In genomic region chr19:12466204-12466603, GRCm38 (mm10) we compare ENCODE assay signal across 8 mouse cellular contexts. TPM values are rescaled to one million over a fixed set of nuclear protein-coding genes. Genes with fewer than 3 reads are reported as not detected.
DNase-seq lines count a peak whose midpoint lies in the region; ATAC-seq and TF ChIP-seq lines count a peak whose summit lies in the region.

No protein-coding gene starts in this region.

- H3K9me3 ChIP-seq in forebrain, embryonic 13.5 days (replicated peaks) = no peaks in the 10 kb centered on the region
- no peaks in the 10 kb centered on the region for H3K9me3 ChIP-seq in hindbrain, postnatal 0 days (ENCODE audit: low read length)

- DNase-seq in ovary, postnatal 14 days (ENCODE audit: low spot score) = peak; percentile 53
- no peak for DNase-seq in ovary, postnatal 10 days (ENCODE audit: low spot score)
- DNase-seq in hindbrain, postnatal 0 days (ENCODE audit: low spot score) = peak; percentile 76
- peak; percentile 73 for DNase-seq in left cerebral cortex, adult 11 months (ENCODE audit: low spot score)
- peak; percentile 70 for DNase-seq in skeletal muscle tissue, adult 2 months (ENCODE audit: low read depth, low spot score)

- H3K36me3 ChIP-seq in forebrain, embryonic 13.5 days (ENCODE audit: poor library complexity, severe bottlenecking) = peaks cover 34% of the 10 kb centered on the region
- peaks cover 15% of the 10 kb centered on the region; the same call in 1 of the 2 replicates for H3K36me3 ChIP-seq in hindbrain, postnatal 0 days (ENCODE audit: insufficient read depth, low read length)

- H3K27me3 ChIP-seq in forebrain, embryonic 13.5 days = no peaks in the 10 kb centered on the region
- no peaks in the 10 kb centered on the region for H3K27me3 ChIP-seq in hindbrain, postnatal 0 days (ENCODE audit: insufficient read depth, low read length)

- 26% methylated on average over 7 of the region's 7 CpGs for WGBS in forebrain, embryonic 13.5 days
- WGBS in hindbrain, postnatal 0 days = 22% methylated on average over 7 of the region's 7 CpGs

- ATAC-seq in cerebellum, adult (ENCODE audit: insufficient number of reproducible peaks, low FRiP score, low TSS enrichment) = peak; percentile 36; the same call in 1 of the 2 replicates
- peak; percentile 44 for ATAC-seq in forebrain, embryonic 13.5 days
- peak; percentile 68 for ATAC-seq in hindbrain, postnatal 0 days
- ATAC-seq in megakaryocyte progenitor cell, adult 5-6 weeks (replicated peaks; ENCODE audit: poor library complexity) = peak; percentile 71

- H3K9ac ChIP-seq in forebrain, embryonic 13.5 days = no peak overlapping the region
- no peak overlapping the region for H3K9ac ChIP-seq in hindbrain, postnatal 0 days (replicated peaks; ENCODE audit: low read length)

- H3K4me2 ChIP-seq in forebrain, embryonic 13.5 days = no peak overlapping the region
- no peak overlapping the region for H3K4me2 ChIP-seq in hindbrain, postnatal 0 days (ENCODE audit: low read depth, low read length)

- no peak overlapping the region for H3K4me3 ChIP-seq in forebrain, embryonic 13.5 days
- H3K4me3 ChIP-seq in hindbrain, postnatal 0 days (ENCODE audit: low read length) = no peak overlapping the region

- H3K27ac ChIP-seq in forebrain, embryonic 13.5 days = no peak overlapping the region
- peak overlapping the region; percentile 60; the same call in 1 of the 2 replicates for H3K27ac ChIP-seq in hindbrain, postnatal 0 days

- TF ChIP-seq CTCF in hindbrain, postnatal 0 days (IDR thresholded peaks at IDR 0.05; ENCODE audit: low read depth) = peak; percentile 92

- peaks cover 8% of the 10 kb centered on the region; the same call in 1 of the 2 replicates for H3K4me1 ChIP-seq in forebrain, embryonic 13.5 days
- no peaks in the 10 kb centered on the region for H3K4me1 ChIP-seq in hindbrain, postnatal 0 days (ENCODE audit: insufficient read depth, low read length)

RNA-seq across cellular contexts. Expression of gene Mpeg1, which starts 5.6 kb away (rescaled TPM):
- polyA plus RNA-seq in forebrain, embryonic 13.5 days (2015; fragmentation: Nextera tagmentation; extraction: Ambion mirVana) = 0.30 and 0.48 TPM in 2 replicates
- total RNA-seq in hindbrain, postnatal 0 days (2014; rRNA removed) = 2.5 and 3.1 TPM in 2 replicates
- polyA plus RNA-seq in hindbrain, postnatal 0 days (2015; fragmentation: Nextera tagmentation; extraction: Ambion mirVana) = 1.0 and 1.2 TPM in 2 replicates
- total RNA-seq in megakaryocyte progenitor cell, adult 5-6 weeks (2015) = 74.6 and 105 TPM in 2 replicates
- 41.8 and 52.4 TPM in 2 replicates for total RNA-seq in megakaryocyte progenitor cell, adult 5-6 weeks (2017)

RNA-seq across cellular contexts. Expression of gene Dtx4, which starts 35.0 kb away (rescaled TPM):
- 16.9 and 20.0 TPM in 2 replicates for polyA plus RNA-seq in forebrain, embryonic 13.5 days (2015; fragmentation: Nextera tagmentation; extraction: Ambion mirVana)
- 54.7 and 55.6 TPM in 2 replicates for total RNA-seq in hindbrain, postnatal 0 days (2014; rRNA removed)
- 23.3 and 24.6 TPM in 2 replicates for polyA plus RNA-seq in hindbrain, postnatal 0 days (2015; fragmentation: Nextera tagmentation; extraction: Ambion mirVana)
- total RNA-seq in megakaryocyte progenitor cell, adult 5-6 weeks (2015) = 41.4 and 46.5 TPM in 2 replicates
- total RNA-seq in megakaryocyte progenitor cell, adult 5-6 weeks (2017) = 38.9 and 39.0 TPM in 2 replicates

RNA-seq across cellular contexts. Expression of gene Pfpl, which starts 38.5 kb away (rescaled TPM):
- not detected in 2 replicates for polyA plus RNA-seq in forebrain, embryonic 13.5 days (2015; fragmentation: Nextera tagmentation; extraction: Ambion mirVana)
- total RNA-seq in hindbrain, postnatal 0 days (2014; rRNA removed) = not detected in 2 replicates
- polyA plus RNA-seq in hindbrain, postnatal 0 days (2015; fragmentation: Nextera tagmentation; extraction: Ambion mirVana) = not detected in 2 replicates
- total RNA-seq in megakaryocyte progenitor cell, adult 5-6 weeks (2015) = not detected in 2 replicates
- total RNA-seq in megakaryocyte progenitor cell, adult 5-6 weeks (2017) = not detected in 2 replicates

RNA-seq across cellular contexts. Expression of gene Olfr1441, which starts 49.0 kb away (rescaled TPM):
- polyA plus RNA-seq in forebrain, embryonic 13.5 days (2015; fragmentation: Nextera tagmentation; extraction: Ambion mirVana) = not detected in 2 replicates
- total RNA-seq in hindbrain, postnatal 0 days (2014; rRNA removed) = not detected in 2 replicates
- polyA plus RNA-seq in hindbrain, postnatal 0 days (2015; fragmentation: Nextera tagmentation; extraction: Ambion mirVana) = not detected in 2 replicates
- total RNA-seq in megakaryocyte progenitor cell, adult 5-6 weeks (2015) = not detected in 2 replicates
- not detected in 2 replicates for total RNA-seq in megakaryocyte progenitor cell, adult 5-6 weeks (2017)

Comparison
In these comparisons a context has a peak if more than half of its experiments do, and no peak if none do; other contexts are left out.
1. RNA of gene Mpeg1, which starts 5.6 kb away (total RNA-seq): 41.8 to 105 TPM in megakaryocyte progenitor cell, adult 5-6 weeks; 2.5 to 3.1 TPM in hindbrain, postnatal 0 days; every median in the first group is over 10 times any median in the second.
2. Peak in every context shown above with its lines, with median percentiles within 50 percentile points of each other: ATAC-seq.